Mouse (Mus musculus): ENCODE measurements around the gene Ascc2.

DNA sequence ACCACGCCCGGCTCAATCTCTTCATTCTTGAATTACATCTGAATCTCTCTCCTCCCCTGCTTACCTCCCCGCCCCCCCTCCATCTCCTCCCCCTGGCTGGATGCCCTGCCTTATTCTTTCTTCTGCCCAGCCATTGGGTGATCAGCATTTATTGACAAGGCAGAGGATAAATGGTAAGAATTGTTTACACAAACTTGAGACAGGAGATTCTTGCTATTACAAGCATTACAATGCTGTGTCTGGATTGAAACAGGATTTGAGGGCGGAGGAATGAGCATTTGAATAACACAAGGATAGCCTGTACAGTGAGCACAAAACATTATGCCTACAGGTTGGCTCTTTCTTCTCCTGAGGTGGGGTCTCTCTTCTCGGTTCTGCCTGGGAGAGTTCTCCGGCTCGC lies 52.8 kb downstream of the Ascc2 start:
- TF ChIP-seq POLR2AphosphoS2 (IDR thresholded peaks at IDR 0.05; ENCODE audit: insufficient read length, low read depth) (no peak), POLR2A (IDR thresholded peaks at IDR 0.05; ENCODE audit: insufficient read length, low read depth) (no peak), SRF (IDR thresholded peaks at IDR 0.05; ENCODE audit: control insufficient read depth, insufficient read length, low read depth) (no peak), REST (IDR thresholded peaks at IDR 0.05; ENCODE audit: insufficient read depth, insufficient read length) (no peak)
